Mouse (Mus musculus) cerebellum, adult (tissue): ENCODE results near the gene Ripk3.

Experiments used
- ATAC-seq: cut with Nextera tagmentation; 2 replicates; pipeline ENCODE4 v1.9.2; 2017; ENCODE audit warnings: mild to moderate bottlenecking, moderate library complexity, mixed read lengths; ENCODE audit not compliant: insufficient number of reproducible peaks, low FRiP score, low TSS enrichment

Ripk3 gene

GRCm38 (mm10) chr14:55814885-55815284 lies 26.2 kb upstream of the Ripk3 start:
- no peak for ATAC-seq

- no peak for ATAC-seq
These were observed 6.9 kb upstream of the Ripk3 start for GRCm38 (mm10) chr14:55795380-55796163.

GRCm38 (mm10) chr14:55793946-55794345 lies 5.3 kb upstream of the Ripk3 start:
- ATAC-seq = no peak

- no peak for ATAC-seq
These were observed 4.8 kb upstream of the Ripk3 start for GRCm38 (mm10) chr14:55793461-55793860.

GRCm38 (mm10) chr14:55787731-55788130 lies 934 bp downstream of the Ripk3 start:
- no peak for ATAC-seq

GRCm38 (mm10) chr14:55785195-55785594 lies 3.5 kb downstream of the Ripk3 start:
- no peak for ATAC-seq

- no peak for ATAC-seq
These were observed 4.8 kb downstream of the Ripk3 start, which contains the start of gene Adcy4 for GRCm38 (mm10) chr14:55783958-55784235. Gene Adcy4, minus strand, starts transcription at chr14:55784095.

- ATAC-seq = no peak
These were observed 5.3 kb downstream of the Ripk3 start for GRCm38 (mm10) chr14:55783171-55783957.

GRCm38 (mm10) chr14:55782361-55782960 lies 6.2 kb downstream of the Ripk3 start:
- ATAC-seq = no peak

- ATAC-seq = peak; percentile 76
These were observed 7.4 kb downstream of the Ripk3 start for GRCm38 (mm10) chr14:55781310-55781709.

GRCm38 (mm10) chr14:55780736-55781135 lies 7.9 kb downstream of the Ripk3 start:
- ATAC-seq = no peak

- ATAC-seq = no peak
These were observed 9.0 kb downstream of the Ripk3 start for GRCm38 (mm10) chr14:55779656-55780055.

- no peak for ATAC-seq
These were observed 10.0 kb downstream of the Ripk3 start for GRCm38 (mm10) chr14:55778686-55779085.

GRCm38 (mm10) chr14:55777806-55778205 lies 10.9 kb downstream of the Ripk3 start:
- ATAC-seq = no peak

GRCm38 (mm10) chr14:55777176-55777575 lies 11.5 kb downstream of the Ripk3 start:
- ATAC-seq = no peak

GRCm38 (mm10) chr14:55776711-55777110 lies 12.0 kb downstream of the Ripk3 start:
- no peak for ATAC-seq

- no peak for ATAC-seq
These were observed 19.5 kb downstream of the Ripk3 start for GRCm38 (mm10) chr14:55769087-55769703.

- ATAC-seq = no peak
These were observed 20.1 kb downstream of the Ripk3 start for GRCm38 (mm10) chr14:55768555-55768954.

- peak; percentile 86 for ATAC-seq
These were observed 20.9 kb downstream of the Ripk3 start for GRCm38 (mm10) chr14:55767519-55768414.

- no peak for ATAC-seq
These were observed 23.0 kb downstream of the Ripk3 start, which contains the start of gene Ltb4r1 for GRCm38 (mm10) chr14:55765696-55766095. Gene Ltb4r1, plus strand, starts transcription at chr14:55765962.
